Mouse (Mus musculus): Measurements from ENCODE around the gene Sez6. TPM values are rescaled to one million over a fixed set of nuclear protein-coding genes. Genes with fewer than 3 reads are reported as not detected.

The Sez6 gene
- polyA plus RNA-seq, 1 experiment from 2014 or later = 110 TPM

GRCm38 (mm10) chr11:77984836-77985231 lies 54.2 kb downstream of the Sez6 start:
- peaks cover 13% of the 10 kb centered on the region for H3K4me1 ChIP-seq (replicated peaks; ENCODE audit: control insufficient read depth, insufficient read depth, low read length)
- peak overlapping the region; percentile 98 for H3K4me3 ChIP-seq (replicated peaks; ENCODE audit: low read length)
- ATAC-seq (ENCODE audit: low FRiP score) (no peak), DNase-seq (ENCODE audit: low spot score) (peak; percentile 54)
- WGBS = 0% methylated on average over 13 of the region's 13 CpGs
- no peaks in the 10 kb centered on the region for H3K27me3 ChIP-seq (ENCODE audit: control insufficient read depth, insufficient read depth, low read length)
- no peaks in the 10 kb centered on the region for H3K9me3 ChIP-seq (ENCODE audit: control insufficient read depth, low read length)
- peaks cover 28% of the 10 kb centered on the region for H3K36me3 ChIP-seq (replicated peaks; ENCODE audit: control insufficient read depth, insufficient read depth)
- H3K4me2 ChIP-seq (replicated peaks) = peak overlapping the region; percentile 95
- peak overlapping the region; percentile 95 for H3K9ac ChIP-seq
- H3K27ac ChIP-seq = peak overlapping the region; percentile 96

GRCm38 (mm10) chr11:77985541-77986065 lies 55.0 kb downstream of the Sez6 start:
- 75% methylated on average over 3 of the region's 3 CpGs for WGBS
- peak overlapping the region; percentile 95 for H3K9ac ChIP-seq
- H3K4me1 ChIP-seq (replicated peaks; ENCODE audit: control insufficient read depth, insufficient read depth, low read length) = peaks cover 13% of the 10 kb centered on the region
- H3K4me2 ChIP-seq (replicated peaks) = peak overlapping the region; percentile 95
- H3K4me3 ChIP-seq (replicated peaks; ENCODE audit: low read length) = peak overlapping the region; percentile 98
- peaks cover 33% of the 10 kb centered on the region for H3K36me3 ChIP-seq (replicated peaks; ENCODE audit: control insufficient read depth, insufficient read depth)
- H3K27me3 ChIP-seq (ENCODE audit: control insufficient read depth, insufficient read depth, low read length) = no peaks in the 10 kb centered on the region
- DNase-seq (ENCODE audit: low spot score) = no peak
- no peaks in the 10 kb centered on the region for H3K9me3 ChIP-seq (ENCODE audit: control insufficient read depth, low read length)
- H3K27ac ChIP-seq = peak overlapping the region; percentile 96
- ATAC-seq (ENCODE audit: low FRiP score) = no peak

GRCm38 (mm10) chr11:77989071-77989690 lies 58.6 kb downstream of the Sez6 start:
- no peaks in the 10 kb centered on the region for H3K27me3 ChIP-seq (ENCODE audit: control insufficient read depth, insufficient read depth, low read length)
- no peak overlapping the region for H3K27ac ChIP-seq
- DNase-seq (ENCODE audit: low spot score) = no peak
- H3K9me3 ChIP-seq (ENCODE audit: control insufficient read depth, low read length) = no peaks in the 10 kb centered on the region
- no peak for ATAC-seq (ENCODE audit: low FRiP score)
- no peak overlapping the region for H3K4me2 ChIP-seq (replicated peaks)
- peaks cover 10% of the 10 kb centered on the region for H3K4me1 ChIP-seq (replicated peaks; ENCODE audit: control insufficient read depth, insufficient read depth, low read length)
- H3K9ac ChIP-seq = no peak overlapping the region
- peaks cover 33% of the 10 kb centered on the region for H3K36me3 ChIP-seq (replicated peaks; ENCODE audit: control insufficient read depth, insufficient read depth)
- 92% methylated on average over 13 of the region's 13 CpGs for WGBS
- H3K4me3 ChIP-seq (replicated peaks; ENCODE audit: low read length) = no peak overlapping the region

- H3K4me2 ChIP-seq (replicated peaks) = no peak overlapping the region
- H3K4me1 ChIP-seq (replicated peaks; ENCODE audit: control insufficient read depth, insufficient read depth, low read length) = no peaks in the 10 kb centered on the region
- no peak overlapping the region for H3K4me3 ChIP-seq (replicated peaks; ENCODE audit: low read length)
- no peaks in the 10 kb centered on the region for H3K27me3 ChIP-seq (ENCODE audit: control insufficient read depth, insufficient read depth, low read length)
- H3K36me3 ChIP-seq (replicated peaks; ENCODE audit: control insufficient read depth, insufficient read depth) = no peaks in the 10 kb centered on the region; the same call in none of the 2 replicates
- no peak overlapping the region for H3K27ac ChIP-seq
- H3K9ac ChIP-seq = no peak overlapping the region
- 83% methylated on average over 1 of the region's 1 CpGs for WGBS
- DNase-seq (ENCODE audit: low spot score) (no peak), ATAC-seq (ENCODE audit: low FRiP score) (no peak)
- no peaks in the 10 kb centered on the region for H3K9me3 ChIP-seq (ENCODE audit: control insufficient read depth, low read length)
These were observed 65.0 kb downstream of the Sez6 start for GRCm38 (mm10) chr11:77995556-77995955.

- Histone ChIP-seq H3K27me3 (ENCODE audit: control insufficient read depth, insufficient read depth, low read length) (no peaks in the 10 kb centered on the region), H3K9me3 (ENCODE audit: control insufficient read depth, low read length) (no peaks in the 10 kb centered on the region), H3K36me3 (replicated peaks; ENCODE audit: control insufficient read depth, insufficient read depth) (peaks cover 52% of the 10 kb centered on the region), H3K4me2 (replicated peaks) (no peak overlapping the region), H3K4me3 (replicated peaks; ENCODE audit: low read length) (no peak overlapping the region), H3K27ac (no peak overlapping the region), H3K9ac (no peak overlapping the region), H3K4me1 (replicated peaks; ENCODE audit: control insufficient read depth, insufficient read depth, low read length) (peaks cover 6% of the 10 kb centered on the region; the same call in 1 of the 2 replicates)
- 94% methylated on average over 5 of the region's 5 CpGs for WGBS
- no peak for DNase-seq (ENCODE audit: low spot score)
- no peak for ATAC-seq (ENCODE audit: low FRiP score)
These were observed 75.8 kb downstream of the Sez6 start for GRCm38 (mm10) chr11:78006446-78006845.

- Histone ChIP-seq H3K4me3 (replicated peaks; ENCODE audit: low read length) (no peak overlapping the region), H3K4me1 (replicated peaks; ENCODE audit: control insufficient read depth, insufficient read depth, low read length) (no peaks in the 10 kb centered on the region)
- WGBS = 27% methylated on average over 4 of the region's 4 CpGs
These were observed 89.1 kb downstream of the Sez6 start for GRCm38 (mm10) chr11:78019676-78020075.

GRCm38 (mm10) chr11:78023607-78024006 lies 93.0 kb downstream of the Sez6 start:
- ATAC-seq (ENCODE audit: low FRiP score) (no peak), DNase-seq (ENCODE audit: low spot score) (no peak)
- peaks cover 95% of the 10 kb centered on the region for H3K36me3 ChIP-seq (replicated peaks; ENCODE audit: control insufficient read depth, insufficient read depth)
- H3K27me3 ChIP-seq (ENCODE audit: control insufficient read depth, insufficient read depth, low read length) = no peaks in the 10 kb centered on the region
- no peaks in the 10 kb centered on the region for H3K9me3 ChIP-seq (ENCODE audit: control insufficient read depth, low read length)
- H3K4me3 ChIP-seq (replicated peaks; ENCODE audit: low read length) = no peak overlapping the region
- H3K27ac ChIP-seq = no peak overlapping the region
- H3K9ac ChIP-seq = no peak overlapping the region
- no peak overlapping the region for H3K4me2 ChIP-seq (replicated peaks)
- 85% methylated on average over 8 of the region's 8 CpGs for WGBS
- no peaks in the 10 kb centered on the region for H3K4me1 ChIP-seq (replicated peaks; ENCODE audit: control insufficient read depth, insufficient read depth, low read length)

More at GRCm38 (mm10) chr11:78019676-78020075, 89.1 kb downstream of the Sez6 start:
- Histone ChIP-seq H3K9me3 (ENCODE audit: control insufficient read depth, low read length) (no peaks in the 10 kb centered on the region), H3K36me3 (replicated peaks; ENCODE audit: control insufficient read depth, insufficient read depth) (peaks cover 96% of the 10 kb centered on the region), H3K4me2 (replicated peaks) (no peak overlapping the region), H3K27ac (no peak overlapping the region), H3K9ac (no peak overlapping the region), H3K27me3 (ENCODE audit: control insufficient read depth, insufficient read depth, low read length) (no peaks in the 10 kb centered on the region)
- DNase-seq (ENCODE audit: low spot score) (peak; percentile 90), ATAC-seq (ENCODE audit: low FRiP score) (0 out of 2 replicates have a peak, but pooled peaks have one; percentile 65)

Other genes starting within 250 kb of the Sez6 start
- gene Nufip2, start 244.6 kb upstream of the Sez6 start, polyA plus RNA-seq (2014; fragmentation: Nextera tagmentation; extraction: Ambion mirVana) = 5.9 and 6.4 TPM in 2 replicates
- 0.47 and 0.62 TPM in 2 replicates for gene Cryba1, start 205.5 kb upstream of the Sez6 start, polyA plus RNA-seq (2014; fragmentation: Nextera tagmentation; extraction: Ambion mirVana)
- gene Myo18a, start 167.6 kb upstream of the Sez6 start, polyA plus RNA-seq (2014; fragmentation: Nextera tagmentation; extraction: Ambion mirVana) = 42.1 and 43.7 TPM in 2 replicates
- gene Gm10277, start 143.1 kb upstream of the Sez6 start, polyA plus RNA-seq (2014; fragmentation: Nextera tagmentation; extraction: Ambion mirVana) = 0.69 and 1.4 TPM in 2 replicates
- 2.8 and 6.1 TPM in 2 replicates for gene Pipox, start 36.7 kb upstream of the Sez6 start, polyA plus RNA-seq (2014; fragmentation: Nextera tagmentation; extraction: Ambion mirVana)
- gene Phf12, start 52.0 kb downstream of the Sez6 start, polyA plus RNA-seq (2014; fragmentation: Nextera tagmentation; extraction: Ambion mirVana) = 14.2 and 15.4 TPM in 2 replicates
- 58.8 and 59.8 TPM in 2 replicates for gene Dhrs13, start 101.5 kb downstream of the Sez6 start, polyA plus RNA-seq (2014; fragmentation: Nextera tagmentation; extraction: Ambion mirVana)
- 92.4 and 98.4 TPM in 2 replicates for gene Flot2, start 107.1 kb downstream of the Sez6 start, polyA plus RNA-seq (2014; fragmentation: Nextera tagmentation; extraction: Ambion mirVana)
- gene Eral1, start 149.6 kb downstream of the Sez6 start, polyA plus RNA-seq (2014; fragmentation: Nextera tagmentation; extraction: Ambion mirVana) = 30.3 and 32.6 TPM in 2 replicates
- 28.7 and 31.0 TPM in 2 replicates for gene Fam222b, start 163.9 kb downstream of the Sez6 start, polyA plus RNA-seq (2014; fragmentation: Nextera tagmentation; extraction: Ambion mirVana)
- 57.2 and 63.5 TPM in 2 replicates for gene Traf4, start 234.8 kb downstream of the Sez6 start, polyA plus RNA-seq (2014; fragmentation: Nextera tagmentation; extraction: Ambion mirVana)
- gene Nek8, start 245.9 kb downstream of the Sez6 start, polyA plus RNA-seq (2014; fragmentation: Nextera tagmentation; extraction: Ambion mirVana) = 4.6 and 6.0 TPM in 2 replicates
- 13.4 and 16.6 TPM in 2 replicates for gene Tlcd1, start 245.9 kb downstream of the Sez6 start, polyA plus RNA-seq (2014; fragmentation: Nextera tagmentation; extraction: Ambion mirVana)

Measured in hindbrain, embryonic 14.5 days (tissue).